Mouse (Mus musculus) kidney, embryonic 14.5 days (tissue): Measurements from ENCODE around the gene Slc13a2. TPM values are rescaled to one million over a fixed set of nuclear protein-coding genes. Genes with fewer than 3 reads are reported as not detected.
A peak's percentile ranks its signal among the peaks of the same experiment; 100 is the strongest.

ENCODE experiments used
- ATAC-seq: fragments of 200-750 bp; cut with Nextera tagmentation; 2 replicates; pipeline ENCODE4 v1.8.0; 2017; ENCODE audit warnings: moderate number of reproducible peaks, mild to moderate bottlenecking, moderate TSS enrichment, moderate library complexity; ENCODE audit not compliant: low FRiP score, low TSS enrichment
- H3K27ac ChIP-seq: fragments of 300-500 bp; sonication (generic); 2 replicates; pipeline ENCODE4 v1.5.1; 2014; ENCODE audit warnings: low read depth, mild to moderate bottlenecking, low read length, moderate library complexity, mixed read lengths
- H3K27me3 ChIP-seq: fragments of 300-500 bp; sonication (generic); 2 replicates; pipeline ENCODE4 v1.6.1; 2014; ENCODE audit warnings: mild to moderate bottlenecking, low read length; ENCODE audit not compliant: control insufficient read depth, insufficient read depth
- H3K36me3 ChIP-seq: fragments of 300-500 bp; sonication (generic); 2 replicates; pipeline ENCODE4 v1.6.1; 2014; ENCODE audit warnings: low read length, mixed read lengths; ENCODE audit not compliant: control insufficient read depth, insufficient read depth
- H3K4me1 ChIP-seq: fragments of 300-500 bp; sonication (generic); 2 replicates; pipeline ENCODE4 v1.6.1; 2014; ENCODE audit warnings: low read length, mixed read lengths; ENCODE audit not compliant: control insufficient read depth, insufficient read depth
- H3K4me2 ChIP-seq: fragments of 300-500 bp; sonication (generic); replicated peaks from 2 replicates; pipeline ENCODE4 v1.6.1; 2014; ENCODE audit warnings: low read depth, mild to moderate bottlenecking, low read length
- H3K4me3 ChIP-seq: fragments of 300-500 bp; sonication (generic); 2 replicates; pipeline ENCODE4 v1.5.1; 2014; ENCODE audit warnings: mild to moderate bottlenecking, low read length
- H3K9ac ChIP-seq: fragments of 300-500 bp; sonication (generic); 2 replicates; pipeline ENCODE4 v1.6.1; 2014; ENCODE audit warnings: low read depth, mild to moderate bottlenecking, low read length, moderate library complexity
- H3K9me3 ChIP-seq: fragments of 300-500 bp; sonication (generic); 2 replicates; pipeline ENCODE4 v1.6.1; 2016; ENCODE audit warnings: low read length; ENCODE audit not compliant: control insufficient read depth
- WGBS: fragments of 180-500 bp; shearing (Covaris S2); extraction: QIAGEN DNeasy Blood & Tissue Kit; methylation state at CpG from one replicate; pipeline ENCODE4 v1.1.7; 2014; 5-methylcytosine and 5-hydroxymethylcytosine counted together
- polyA plus RNA-seq: library from polyadenylated mRNA; unstranded; fragments of >200 nt; fragmentation: Nextera tagmentation; extraction: Ambion mirVana; gene quantifications from 2 replicates; pipeline ENCODE4 v1.2.1, GENCODE M21; 2014

Slc13a2 gene
- polyA plus RNA-seq, 1 experiment from 2014 or later: 0.45 TPM

GRCm38 (mm10) chr11:78374147-78374546 is 47.9 kb downstream of the Slc13a2 start:
- Histone ChIP-seq H3K36me3 (no peaks in the 10 kb centered on the region), H3K4me2 (no peak overlapping the region), H3K9ac (no peak overlapping the region), H3K9me3 (no peaks in the 10 kb centered on the region), H3K27ac (peak overlapping the region; percentile 73), H3K27me3 (no peaks in the 10 kb centered on the region), H3K4me3 (no peak overlapping the region), H3K4me1 (peaks cover 24% of the 10 kb centered on the region)
- peak; percentile 95 for ATAC-seq
- WGBS: 32% methylated on average over 8 of the region's 8 CpGs

DNA sequence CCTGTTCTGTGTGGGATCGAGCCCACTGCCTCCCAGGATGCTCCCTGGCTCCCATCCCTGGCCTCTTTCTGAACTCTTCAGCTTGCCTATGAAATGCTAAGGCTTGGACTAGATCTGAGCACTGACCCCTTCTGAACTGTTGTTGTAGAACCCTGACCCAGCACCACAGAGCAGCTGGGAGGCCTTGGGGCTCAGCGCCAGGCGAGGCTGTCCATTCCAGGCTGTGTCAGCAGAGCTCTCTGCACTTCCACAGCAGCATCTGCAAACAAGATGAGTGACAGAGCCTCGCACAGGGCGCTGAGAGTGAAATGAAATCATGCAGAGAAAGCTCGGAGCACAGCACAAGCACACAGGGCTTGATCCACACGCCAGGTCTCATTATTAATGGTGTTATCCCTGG is 49.4 kb downstream of the Slc13a2 start:
- Histone ChIP-seq H3K27me3 (no peaks in the 10 kb centered on the region), H3K9me3 (no peaks in the 10 kb centered on the region), H3K4me3 (no peak overlapping the region), H3K4me2 (no peak overlapping the region), H3K27ac (peak overlapping the region; percentile 21; the same call in 1 of the 2 replicates), H3K36me3 (no peaks in the 10 kb centered on the region), H3K4me1 (peaks cover 24% of the 10 kb centered on the region), H3K9ac (0 out of 2 replicates have a peak overlapping the region, but pooled peaks have one; percentile 7)
- no peak for ATAC-seq
- WGBS: 25% methylated on average over 7 of the region's 7 CpGs

GRCm38 (mm10) chr11:78372166-78372565 is 49.9 kb downstream of the Slc13a2 start:
- Histone ChIP-seq H3K27ac (no peak overlapping the region), H3K4me3 (no peak overlapping the region), H3K9ac (no peak overlapping the region), H3K36me3 (no peaks in the 10 kb centered on the region), H3K9me3 (no peaks in the 10 kb centered on the region), H3K27me3 (no peaks in the 10 kb centered on the region), H3K4me2 (no peak overlapping the region), H3K4me1 (peaks cover 20% of the 10 kb centered on the region)
- 39% methylated on average over 3 of the region's 3 CpGs for WGBS
- ATAC-seq: no peak

DNA sequence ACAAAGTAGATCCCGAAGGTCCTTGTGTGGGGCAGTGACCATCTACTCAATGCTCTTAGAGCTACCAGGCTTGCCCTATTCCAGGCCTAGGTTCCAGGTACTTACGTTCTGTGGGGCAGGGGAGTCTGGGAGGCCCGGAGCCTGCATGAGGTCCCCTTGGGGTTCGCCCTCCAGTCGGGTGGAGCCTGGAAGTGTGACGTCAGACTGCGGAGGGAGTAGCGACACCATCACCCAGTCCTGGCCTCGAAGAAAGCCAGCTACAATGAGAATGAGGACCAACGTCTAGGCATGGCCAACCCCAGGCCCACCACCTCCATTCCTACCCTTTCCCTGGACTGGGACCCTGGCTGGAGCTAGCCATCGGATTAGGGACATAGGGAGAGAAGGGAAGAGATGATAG is 50.3 kb downstream of the Slc13a2 start:
- no peak overlapping the region for H3K4me2 ChIP-seq
- no peaks in the 10 kb centered on the region for H3K36me3 ChIP-seq
- no peak overlapping the region for H3K9ac ChIP-seq
- H3K4me3 ChIP-seq: no peak overlapping the region
- H3K9me3 ChIP-seq: no peaks in the 10 kb centered on the region
- 88% methylated on average over 11 of the region's 11 CpGs for WGBS
- no peak for ATAC-seq
- peaks cover 15% of the 10 kb centered on the region for H3K4me1 ChIP-seq
- H3K27ac ChIP-seq: no peak overlapping the region
- no peaks in the 10 kb centered on the region for H3K27me3 ChIP-seq

- no peak overlapping the region for H3K4me3 ChIP-seq
- no peak overlapping the region for H3K4me2 ChIP-seq
- no peak overlapping the region for H3K27ac ChIP-seq
- ATAC-seq: no peak
- no peaks in the 10 kb centered on the region for H3K36me3 ChIP-seq
- H3K4me1 ChIP-seq: peaks cover 14% of the 10 kb centered on the region
- 36% methylated on average over 1 of the region's 1 CpGs for WGBS
- H3K9me3 ChIP-seq: no peaks in the 10 kb centered on the region
- no peak overlapping the region for H3K9ac ChIP-seq
- H3K27me3 ChIP-seq: no peaks in the 10 kb centered on the region
Observed at GRCm38 (mm10) chr11:78370389-78370788, 51.6 kb downstream of the Slc13a2 start.

GRCm38 (mm10) chr11:78367456-78368225 is 54.4 kb downstream of the Slc13a2 start:
- no peak overlapping the region for H3K4me2 ChIP-seq
- no peak overlapping the region; the same call in 1 of the 2 replicates for H3K9ac ChIP-seq
- no peaks in the 10 kb centered on the region for H3K9me3 ChIP-seq
- 77% methylated on average over 14 of the region's 15 CpGs for WGBS
- H3K4me3 ChIP-seq: no peak overlapping the region
- no peaks in the 10 kb centered on the region for H3K27me3 ChIP-seq
- ATAC-seq: no peak
- peaks cover 24% of the 10 kb centered on the region for H3K4me1 ChIP-seq
- no peaks in the 10 kb centered on the region for H3K36me3 ChIP-seq
- no peak overlapping the region for H3K27ac ChIP-seq

DNA sequence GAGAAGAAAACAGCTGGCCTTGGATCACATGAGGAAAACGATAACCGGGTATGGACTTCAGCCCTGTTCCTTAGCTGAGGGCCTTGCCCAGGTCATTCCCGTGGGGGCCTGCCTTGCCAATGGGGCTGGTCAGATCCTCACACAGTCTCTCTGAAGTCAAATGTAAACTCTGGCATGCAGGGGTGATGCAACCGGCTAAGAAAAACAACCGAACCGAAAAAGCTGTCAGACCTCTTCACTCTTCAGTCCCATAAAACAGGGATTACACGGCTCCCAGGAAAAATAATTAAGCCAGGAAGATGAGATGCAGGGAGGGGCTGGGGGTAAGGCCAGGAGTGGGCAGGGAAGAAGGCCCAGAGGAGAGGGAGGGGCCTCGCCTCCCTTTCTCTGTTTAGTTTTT is 57.9 kb downstream of the Slc13a2 start:
- Histone ChIP-seq H3K4me1 (peaks cover 21% of the 10 kb centered on the region), H3K4me3 (no peak overlapping the region), H3K9me3 (no peaks in the 10 kb centered on the region), H3K9ac (no peak overlapping the region), H3K36me3 (no peaks in the 10 kb centered on the region), H3K27me3 (no peaks in the 10 kb centered on the region), H3K27ac (no peak overlapping the region), H3K4me2 (no peak overlapping the region)
- 11% methylated on average over 8 of the region's 8 CpGs for WGBS
- no peak; the same call in 1 of the 2 replicates for ATAC-seq

- no peak for ATAC-seq
Observed at GRCm38 (mm10) chr11:78363309-78364007, 58.6 kb downstream of the Slc13a2 start.

DNA sequence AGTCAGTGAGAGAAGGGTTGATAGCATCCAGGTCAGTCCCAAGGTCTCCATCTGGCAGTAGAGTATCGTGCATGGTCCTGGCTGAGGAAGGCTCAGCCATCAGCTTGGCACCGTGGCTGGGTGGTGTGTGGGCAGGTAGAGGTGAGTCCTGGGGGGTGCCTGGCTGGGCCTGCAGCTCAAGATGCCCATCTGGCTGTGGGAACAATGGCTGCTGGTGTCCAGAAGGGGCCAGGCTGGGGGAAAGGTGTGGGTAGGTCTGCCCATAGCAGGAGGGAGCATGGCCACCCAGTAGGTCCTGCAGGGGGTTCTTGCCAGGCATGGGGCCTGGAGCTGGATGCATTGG is 61.3 kb downstream of the Slc13a2 start:
- H3K4me2 ChIP-seq: no peak overlapping the region
- peaks cover 21% of the 10 kb centered on the region for H3K4me1 ChIP-seq
- WGBS: 63% methylated on average over 2 of the region's 2 CpGs
- no peak for ATAC-seq
- H3K27ac ChIP-seq: no peak overlapping the region
- no peak overlapping the region for H3K9ac ChIP-seq
- peak overlapping the region; percentile 33; the same call in 1 of the 2 replicates for H3K4me3 ChIP-seq
- H3K27me3 ChIP-seq: no peaks in the 10 kb centered on the region
- H3K36me3 ChIP-seq: no peaks in the 10 kb centered on the region
- H3K9me3 ChIP-seq: no peaks in the 10 kb centered on the region

More at GRCm38 (mm10) chr11:78363309-78364007, 58.6 kb downstream of the Slc13a2 start:
- Histone ChIP-seq H3K9ac (no peak overlapping the region), H3K4me1 (peaks cover 21% of the 10 kb centered on the region), H3K9me3 (no peaks in the 10 kb centered on the region), H3K4me2 (no peak overlapping the region), H3K4me3 (no peak overlapping the region), H3K27me3 (no peaks in the 10 kb centered on the region), H3K36me3 (no peaks in the 10 kb centered on the region), H3K27ac (no peak overlapping the region)
- 61% methylated on average over 13 of the region's 13 CpGs for WGBS
